In the genomic region with DNA sequence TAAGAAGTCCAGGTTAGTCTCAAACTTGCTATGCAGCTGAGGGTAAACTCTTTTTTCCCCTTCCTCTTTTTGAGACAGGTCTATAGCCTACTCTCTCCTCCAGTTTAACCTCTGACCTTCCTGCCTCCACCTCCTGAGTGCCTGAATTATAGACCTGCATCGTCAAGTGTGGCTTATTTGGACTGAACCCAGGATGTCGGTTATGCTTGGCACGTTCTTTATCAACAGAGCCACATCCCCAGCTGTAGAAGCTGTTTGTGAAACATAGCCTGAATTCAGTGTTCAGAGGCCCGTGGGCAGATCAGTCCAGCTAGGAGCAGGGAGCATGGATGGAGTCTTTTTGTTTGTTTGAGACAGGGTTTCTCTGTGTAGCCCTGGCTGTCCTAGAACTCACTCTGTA, we compare ENCODE assay signal across 35 mouse cellular contexts. TPM values are rescaled to one million over a fixed set of nuclear protein-coding genes. Genes with fewer than 3 reads are reported as not detected.
DNase-seq lines count a peak whose midpoint lies in the region; ATAC-seq and TF ChIP-seq lines count a peak whose summit lies in the region.
"Had no signal": no experiment of that assay in that cellular context is flagged by ENCODE, and none has a peak within 500 bp of the region (broad histone marks: within the 10 kb centered on the region; RNA-seq: fewer than 3 reads in every experiment).

No protein-coding gene starts in this region.

- H3K9ac ChIP-seq in liver, embryonic 14.5 days (replicated peaks), result no peak overlapping the region
- H3K9ac ChIP-seq in MEL (ENCODE audit: control insufficient read depth, low read depth, low read length, poor library complexity, severe bottlenecking), result no peak overlapping the region
- H3K9ac ChIP-seq: embryonic facial prominence, embryonic 15.5 days; forebrain, embryonic 15.5 days; hindbrain, embryonic 12.5 days; intestine, embryonic 15.5 days; limb, embryonic 12.5 days; liver, embryonic 13.5 days; midbrain, embryonic 13.5 days; neural tube, embryonic 13.5 days had no signal

- H3K79me2 ChIP-seq in MEL (ENCODE audit: control insufficient read depth, insufficient read depth, low read length, poor library complexity), result no peaks in the 10 kb centered on the region

- ATAC-seq in liver, embryonic 14.5 days (ENCODE audit: insufficient read depth), result no peak
- ATAC-seq in erythroblast, adult 5-6 weeks (replicated peaks; ENCODE audit: low FRiP score, poor library complexity, severe bottlenecking), result peak; percentile 51
- peak; percentile 62 for ATAC-seq in megakaryocyte-erythroid progenitor cell, adult 5-6 weeks (replicated peaks; ENCODE audit: low FRiP score, low TSS enrichment, poor library complexity, severe bottlenecking)
- ATAC-seq in CD4-positive, CD25-positive, alpha-beta regulatory T cell, adult 4 months, result no peak
- ATAC-seq: forebrain, embryonic 15.5 days; hindbrain, postnatal 0 days; intestine, embryonic 15.5 days; midbrain, embryonic 13.5 days; Patski had no signal

- H3K27me3 ChIP-seq in liver, embryonic 14.5 days (ENCODE audit: control insufficient read depth, insufficient read depth, low read length), result no peaks in the 10 kb centered on the region
- H3K27me3 ChIP-seq in MEL (ENCODE audit: control insufficient read depth in 1 of 2, insufficient read depth in 2 of 2, low read length in 2 of 2), result no peaks in the 10 kb centered on the region
- H3K27me3 ChIP-seq: embryonic facial prominence, embryonic 15.5 days; forebrain, embryonic 15.5 days; hindbrain, embryonic 12.5 days; intestine, embryonic 15.5 days; limb, embryonic 12.5 days; liver, embryonic 13.5 days; megakaryocyte, embryonic 14.5 days; midbrain, embryonic 13.5 days; neural tube, embryonic 13.5 days; Patski had no signal

- 0 out of 2 replicates have a peak, but pooled peaks have one; percentile 10 for TF ChIP-seq EP300 in liver, embryonic 14.5 days (IDR thresholded peaks at IDR 0.05; ENCODE audit: low read depth)
- TF ChIP-seq EP300 in MEL (IDR thresholded peaks at IDR 0.05; ENCODE audit: low read depth in 1 of 2, low read length in 2 of 2), result peak; percentile 90 to 95

- no peak for TF ChIP-seq CTCF in liver, embryonic 14.5 days (IDR thresholded peaks at IDR 0.05; ENCODE audit: low read depth)
- TF ChIP-seq CTCF in MEL (IDR thresholded peaks at IDR 0.05 in 2 of 3, conservative IDR thresholded peaks at IDR 0.05 in 1 of 3; ENCODE audit: control insufficient read depth in 1 of 3, insufficient read depth in 1 of 3, low read depth in 2 of 3, low read length in 3 of 3, poor library complexity in 1 of 3, severe bottlenecking in 1 of 3), result no peak

- H3K36me3 ChIP-seq in liver, embryonic 14.5 days (replicated peaks; ENCODE audit: control insufficient read depth, insufficient read depth, low read depth), result no peaks in the 10 kb centered on the region; the same call in 1 of the 2 replicates
- H3K36me3 ChIP-seq in MEL (ENCODE audit: control insufficient read depth in 1 of 2, insufficient read depth in 2 of 2, low read length in 2 of 2), result peaks cover 0 to 36% of the 10 kb centered on the region in 2 experiments; a peak in 3 of 4 replicates

- no peak for TF ChIP-seq POLR2A in MEL (IDR thresholded peaks at IDR 0.05; ENCODE audit: control insufficient read depth in 1 of 2, insufficient read depth in 1 of 2, low read depth in 1 of 2, low read length in 2 of 2, poor library complexity in 1 of 2)

- H3K9me3 ChIP-seq in liver, embryonic 14.5 days (ENCODE audit: control insufficient read depth, low read length), result no peaks in the 10 kb centered on the region
- H3K9me3 ChIP-seq in MEL (replicated peaks; ENCODE audit: insufficient read depth, low read length), result no peaks in the 10 kb centered on the region
- H3K9me3 ChIP-seq: embryonic facial prominence, embryonic 10.5 days; embryonic facial prominence, embryonic 15.5 days; forebrain, embryonic 15.5 days; hindbrain, embryonic 12.5 days; intestine, embryonic 15.5 days; limb, embryonic 12.5 days; liver, embryonic 13.5 days; megakaryocyte, embryonic 14.5 days; midbrain, embryonic 13.5 days; neural tube, embryonic 13.5 days had no signal

- H3K4me1 ChIP-seq in liver, embryonic 14.5 days (replicated peaks; ENCODE audit: control insufficient read depth in 2 of 2, insufficient read depth in 2 of 2, low read length in 1 of 2), result peaks cover 0 to 7% of the 10 kb centered on the region in 2 experiments; a peak in 1 of 4 replicates
- peaks cover 13 to 36% of the 10 kb centered on the region in 2 experiments for H3K4me1 ChIP-seq in MEL (ENCODE audit: control insufficient read depth in 1 of 2, insufficient read depth in 2 of 2, low read length in 2 of 2)
- H3K4me1 ChIP-seq: embryonic facial prominence, embryonic 15.5 days; forebrain, embryonic 15.5 days; hindbrain, embryonic 12.5 days; intestine, embryonic 15.5 days; limb, embryonic 12.5 days; midbrain, embryonic 13.5 days; neural tube, embryonic 13.5 days had no signal

- no peak for DNase-seq in liver, embryonic 14.5 days (ENCODE audit: low read depth in 3 of 3, low spot score in 3 of 3)
- no peak for DNase-seq in liver
- peak; percentile 88 for DNase-seq in MEL (ENCODE audit: low read depth, low spot score)
- no peak for DNase-seq in frontal cortex, postnatal 10 days (ENCODE audit: low spot score in 2 of 2)
- no peak for DNase-seq in left cerebral cortex, postnatal 36 days (ENCODE audit: low spot score in 2 of 2)
- DNase-seq: adrenal gland, postnatal 25 days; cerebellum, adult 2 months; cerebellum, postnatal 14 days; gastrocnemius, adult 2 months; heart, postnatal 14 days; kidney, adult 8-10 months; kidney, postnatal 4 days; liver, embryonic 13.5 days; lung, postnatal 36 days; thymus, adult 2 months; thymus, postnatal 36 days had no signal

- no peak overlapping the region for H3K4me3 ChIP-seq in liver, embryonic 14.5 days (ENCODE audit: insufficient read depth in 1 of 2, low read depth in 2 of 2, low read length in 2 of 2)
- H3K4me3 ChIP-seq in MEL (ENCODE audit: control insufficient read depth in 1 of 2, insufficient read depth in 1 of 2, low read depth in 2 of 2, low read length in 2 of 2), result no peak overlapping the region
- H3K4me3 ChIP-seq: embryonic facial prominence, embryonic 10.5 days; embryonic facial prominence, embryonic 15.5 days; forebrain, embryonic 15.5 days; gastrocnemius, adult 2 months; hindbrain, embryonic 12.5 days; intestine, embryonic 15.5 days; limb, embryonic 12.5 days; liver, embryonic 13.5 days; megakaryocyte, embryonic 14.5 days; midbrain, embryonic 13.5 days; neural tube, embryonic 13.5 days had no signal

- no peak for TF ChIP-seq RAD21 in MEL (IDR thresholded peaks at IDR 0.05; ENCODE audit: low read depth, low read length)

- WGBS in liver, embryonic 14.5 days (ENCODE audit: insufficient replicate concordance), result 10% methylated on average over 4 of the region's 4 CpGs

- H3K27ac ChIP-seq in liver, embryonic 14.5 days, result no peak overlapping the region
- peak overlapping the region; percentile 84 for H3K27ac ChIP-seq in MEL (ENCODE audit: control insufficient read depth, low read depth, low read length)
- H3K27ac ChIP-seq: embryonic facial prominence, embryonic 10.5 days; embryonic facial prominence, embryonic 15.5 days; forebrain, embryonic 15.5 days; gastrocnemius, adult 2 months; hindbrain, embryonic 12.5 days; hindbrain, postnatal 0 days; intestine, embryonic 15.5 days; kidney, postnatal 0 days; limb, embryonic 12.5 days; liver, embryonic 13.5 days; midbrain, embryonic 13.5 days; neural tube, embryonic 13.5 days had no signal

- no peak overlapping the region for H3K4me2 ChIP-seq in liver, embryonic 14.5 days (ENCODE audit: low read depth)
- H3K4me2 ChIP-seq: embryonic facial prominence, embryonic 15.5 days; forebrain, embryonic 15.5 days; hindbrain, embryonic 12.5 days; intestine, embryonic 15.5 days; limb, embryonic 12.5 days; liver, embryonic 13.5 days; midbrain, embryonic 13.5 days; neural tube, embryonic 13.5 days had no signal

- intact Hi-C loops in left cerebral cortex, postnatal 36 days (cut with DNase I), result no loop called here

RNA-seq across cellular contexts. Expression of gene Afg3l1, which starts 25.6 kb away (rescaled TPM):
- polyA plus RNA-seq in liver, embryonic 14.5 days (2012; rRNA removed), result 11.0 and 12.6 TPM in 2 replicates
- polyA plus RNA-seq in liver, embryonic 14.5 days (2014; fragmentation: Nextera tagmentation; extraction: Ambion mirVana), result 13.4 and 13.5 TPM in 2 replicates
- total RNA-seq in MEL (2012; rRNA removed), result 27.5 and 31.0 TPM in 2 replicates
- 10 to 100 TPM in 1 of 2 experiments, not detected in 1; 68.4 TPM for polyA plus RNA-seq in MEL (2012; ENCODE audit: insufficient read depth in 1 of 2, insufficient read length in 2 of 2, low read depth in 1 of 2, low replicate concordance in 2 of 2, missing spikeins in 1 of 2)
- total RNA-seq in erythroblast, adult 5-6 weeks (2015; ENCODE audit: low replicate concordance), result 6.1 and 10.4 TPM in 2 replicates
- total RNA-seq in erythroblast, adult 5-6 weeks (2017; ENCODE audit: low replicate concordance), result 2.6 and 6.7 TPM in 2 replicates
- total RNA-seq in megakaryocyte-erythroid progenitor cell, adult 5-6 weeks (2014; fragmentation: Nextera tagmentation), result 36.2 and 42.0 TPM in 2 replicates
- 19.7 and 20.7 TPM in 2 replicates for total RNA-seq in megakaryocyte-erythroid progenitor cell, adult 5-6 weeks (2017)
- polyA plus RNA-seq in CD4-positive, CD25-positive, alpha-beta regulatory T cell, adult 4 months (2017; shearing (Covaris generic)), result 10 to 100 TPM; 33.8 to 37.5 TPM
- total RNA-seq in left cerebral cortex, postnatal 36 days (2021), result 10 to 100 TPM; 29.5 to 40.5 TPM

RNA-seq across cellular contexts. Expression of gene Def8, which starts 28.8 kb away (rescaled TPM):
- polyA plus RNA-seq in liver, embryonic 14.5 days (2012; rRNA removed), result 7.1 and 8.0 TPM in 2 replicates
- polyA plus RNA-seq in liver, embryonic 14.5 days (2014; fragmentation: Nextera tagmentation; extraction: Ambion mirVana), result 10.5 and 12.6 TPM in 2 replicates
- 23.8 and 26.0 TPM in 2 replicates for total RNA-seq in MEL (2012; rRNA removed)
- 10 to 100 TPM in 1 of 2 experiments, not detected in 1; 34.0 TPM for polyA plus RNA-seq in MEL (2012; ENCODE audit: insufficient read depth in 1 of 2, insufficient read length in 2 of 2, low read depth in 1 of 2, low replicate concordance in 2 of 2, missing spikeins in 1 of 2)
- total RNA-seq in erythroblast, adult 5-6 weeks (2015; ENCODE audit: low replicate concordance), result 11.3 and 15.8 TPM in 2 replicates
- total RNA-seq in erythroblast, adult 5-6 weeks (2017; ENCODE audit: low replicate concordance), result 12.8 and 16.5 TPM in 2 replicates
- total RNA-seq in megakaryocyte-erythroid progenitor cell, adult 5-6 weeks (2014; fragmentation: Nextera tagmentation), result 60.6 and 61.1 TPM in 2 replicates
- total RNA-seq in megakaryocyte-erythroid progenitor cell, adult 5-6 weeks (2017), result 33.5 and 45.9 TPM in 2 replicates
- polyA plus RNA-seq in CD4-positive, CD25-positive, alpha-beta regulatory T cell, adult 4 months (2017; shearing (Covaris generic)), result 10 to 100 TPM in 1 of 2 experiments, 1 to 10 TPM in 1; 6.9 to 14.2 TPM
- 10 to 100 TPM; 62.0 to 64.3 TPM for total RNA-seq in left cerebral cortex, postnatal 36 days (2021)

RNA-seq across cellular contexts. Expression of gene Tubb3, which starts 40.9 kb away (rescaled TPM):
- polyA plus RNA-seq in liver, embryonic 14.5 days (2012; rRNA removed), result 0.70 and 3.8 TPM in 2 replicates
- polyA plus RNA-seq in liver, embryonic 14.5 days (2014; fragmentation: Nextera tagmentation; extraction: Ambion mirVana), result 0.29 and 0.42 TPM in 2 replicates
- 0.69 TPM in 2 replicates for total RNA-seq in MEL (2012; rRNA removed)
- polyA plus RNA-seq in MEL (2012; ENCODE audit: insufficient read depth in 1 of 2, insufficient read length in 2 of 2, low read depth in 1 of 2, low replicate concordance in 2 of 2, missing spikeins in 1 of 2), result 1 to 10 TPM in 1 of 2 experiments, not detected in 1; 1.4 TPM
- 3.8 TPM in 1 of 2 replicates, not detected in the other for total RNA-seq in erythroblast, adult 5-6 weeks (2015; ENCODE audit: low replicate concordance)
- not detected in 2 replicates for total RNA-seq in erythroblast, adult 5-6 weeks (2017; ENCODE audit: low replicate concordance)
- total RNA-seq in megakaryocyte-erythroid progenitor cell, adult 5-6 weeks (2014; fragmentation: Nextera tagmentation), result 1.0 and 1.3 TPM in 2 replicates
- total RNA-seq in megakaryocyte-erythroid progenitor cell, adult 5-6 weeks (2017), result 0.19 TPM in 1 of 2 replicates, not detected in the other
- 1 to 10 TPM in 1 of 2 experiments, not detected in 1; 1.2 TPM for polyA plus RNA-seq in CD4-positive, CD25-positive, alpha-beta regulatory T cell, adult 4 months (2017; shearing (Covaris generic))
- total RNA-seq in left cerebral cortex, postnatal 36 days (2021), result 100 to 1,000 TPM; 399 to 458 TPM
- total RNA-seq: gastrocnemius, adult 2 months had no signal

RNA-seq across cellular contexts. Expression of gene Mc1r, which starts 45.2 kb away (rescaled TPM):
- polyA plus RNA-seq in liver, embryonic 14.5 days (2012; rRNA removed), result 0.03 TPM in 2 replicates
- polyA plus RNA-seq in liver, embryonic 14.5 days (2014; fragmentation: Nextera tagmentation; extraction: Ambion mirVana), result not detected in 2 replicates
- 0.31 and 0.36 TPM in 2 replicates for total RNA-seq in MEL (2012; rRNA removed)
- under 1 TPM in 1 of 2 experiments, not detected in 1; 0.45 TPM for polyA plus RNA-seq in MEL (2012; ENCODE audit: insufficient read depth in 1 of 2, insufficient read length in 2 of 2, low read depth in 1 of 2, low replicate concordance in 2 of 2, missing spikeins in 1 of 2)
- not detected in 2 replicates for total RNA-seq in erythroblast, adult 5-6 weeks (2015; ENCODE audit: low replicate concordance)
- total RNA-seq in erythroblast, adult 5-6 weeks (2017; ENCODE audit: low replicate concordance), result not detected in 2 replicates
- total RNA-seq in megakaryocyte-erythroid progenitor cell, adult 5-6 weeks (2014; fragmentation: Nextera tagmentation), result 0.92 and 1.7 TPM in 2 replicates
- 0.91 TPM in 1 of 2 replicates, not detected in the other for total RNA-seq in megakaryocyte-erythroid progenitor cell, adult 5-6 weeks (2017)
- polyA plus RNA-seq in CD4-positive, CD25-positive, alpha-beta regulatory T cell, adult 4 months (2017; shearing (Covaris generic)), result under 1 TPM in 1 of 2 experiments, not detected in 1; 0.17 TPM
- total RNA-seq in left cerebral cortex, postnatal 36 days (2021), result under 1 TPM in 1 of 2 experiments, not detected in 1; 0.14 TPM
- total RNA-seq: adrenal gland, adult 18-20 months; adrenal gland, postnatal 25 days; gastrocnemius, adult 2 months; gastrocnemius, postnatal 4 days; heart, postnatal 14 days; hindbrain, postnatal 0 days; left cerebral cortex, adult 8-10 months had no signal
- polyA plus RNA-seq: embryonic facial prominence, embryonic 10.5 days; kidney, postnatal 0 days; limb, embryonic 12.5 days; liver, embryonic 13.5 days; lung, embryonic 16.5 days had no signal

Comparison
In these comparisons a context has a peak if more than half of its experiments do, and no peak if none do; other contexts are left out.
1. ATAC-seq: peak in erythroblast, adult 5-6 weeks (single experiment) and megakaryocyte-erythroid progenitor cell, adult 5-6 weeks (single experiment); none in liver, embryonic 14.5 days (single experiment) and CD4-positive, CD25-positive, alpha-beta regulatory T cell, adult 4 months (single experiment).
2. RNA of gene Tubb3, which starts 40.9 kb away (total RNA-seq): 399 to 458 TPM in left cerebral cortex, postnatal 36 days; 3.8 TPM in erythroblast, adult 5-6 weeks, 0.19 to 1.3 TPM in megakaryocyte-erythroid progenitor cell, adult 5-6 weeks and 0.69 TPM in MEL; every median in the first group is over 10 times any median in the second.